Mouse (Mus musculus) frontal cortex, postnatal 36 days (tissue): ENCODE measurements at regions not wholly inside any gene's neighbourhood (a gene's known extent, or its start where the extent isn't known, plus 50 kb on each side); places are given as distances from the start of the nearest gene placed in this dataset.

Source experiments
- DNase-seq, 2 experiments: peaks; one replicate each; pipeline ENCODE4 v3.0.0; 2022; ENCODE audit warnings: low spot score in 2 of 2

DNA sequence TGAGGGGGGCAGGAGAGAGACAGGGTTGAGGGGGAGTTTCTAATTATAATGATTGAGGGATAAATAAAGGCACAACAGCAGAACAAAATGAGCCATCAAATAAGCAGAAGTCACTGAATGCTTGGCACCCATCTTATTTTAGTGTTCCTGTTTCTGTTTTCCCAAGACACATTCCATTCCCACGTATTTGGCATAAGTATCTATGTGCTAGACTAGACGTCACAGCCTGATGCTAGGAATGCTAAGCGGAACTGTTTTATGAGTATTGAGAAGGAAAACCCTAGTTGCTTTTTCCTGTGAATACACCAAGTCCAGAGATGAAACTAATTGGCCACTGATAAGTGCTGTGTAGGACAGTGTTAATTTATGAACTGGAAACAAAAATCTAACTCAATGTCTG, 772.4 kb upstream of the Cobl start:
- peak in 1 of 2 experiments; percentile 2 for DNase-seq
